In genomic region chr6:120023746-120024145, GRCm38 (mm10) we compare ENCODE assay signal across 16 mouse cellular contexts.
"Had no signal": no experiment of that assay in that cellular context is flagged by ENCODE, and none has a peak within 500 bp of the region (broad histone marks: within the 10 kb centered on the region; RNA-seq: fewer than 3 reads in every experiment).

No protein-coding gene starts in this region.

- H3K27me3 ChIP-seq: lung, embryonic 15.5 days; midbrain, embryonic 12.5 days; neural tube, embryonic 12.5 days; stomach, embryonic 15.5 days had no signal

- DNase-seq: lung, adult 2 months; lung, postnatal 14 days; lung, postnatal 36 days; midbrain, embryonic 14.5 days; right cerebral cortex, postnatal 14 days; thymus, adult 2 months; thymus, postnatal 25 days; thymus, postnatal 4 days had no signal

- H3K9me3 ChIP-seq: lung, embryonic 15.5 days; midbrain, embryonic 10.5 days; midbrain, embryonic 12.5 days; neural tube, embryonic 12.5 days; stomach, embryonic 15.5 days had no signal

- H3K4me2 ChIP-seq: lung, embryonic 15.5 days; midbrain, embryonic 12.5 days; neural tube, embryonic 12.5 days; stomach, embryonic 15.5 days had no signal

- H3K9ac ChIP-seq: lung, embryonic 15.5 days; midbrain, embryonic 12.5 days; neural tube, embryonic 12.5 days; stomach, embryonic 15.5 days had no signal

- ATAC-seq: lung, postnatal 0 days; midbrain, embryonic 16.5 days had no signal

- H3K4me1 ChIP-seq: midbrain, embryonic 10.5 days; midbrain, embryonic 12.5 days; neural tube, embryonic 12.5 days had no signal

- H3K4me3 ChIP-seq: lung, embryonic 15.5 days; midbrain, embryonic 10.5 days; midbrain, embryonic 12.5 days; neural tube, embryonic 12.5 days; stomach, embryonic 15.5 days had no signal

- H3K27ac ChIP-seq: lung, embryonic 15.5 days; midbrain, embryonic 10.5 days; midbrain, embryonic 12.5 days; neural tube, embryonic 12.5 days; stomach, embryonic 15.5 days; stomach, postnatal 0 days had no signal
